Mouse (Mus musculus) intestine, postnatal 0 days (tissue): Measurements from ENCODE around the gene Gmeb2. TPM values are rescaled to one million over a fixed set of nuclear protein-coding genes. Genes with fewer than 3 reads are reported as not detected.

ENCODE experiments used
- ATAC-seq: fragments of 200-750 bp; cut with Nextera tagmentation; 2 replicates; pipeline ENCODE4 v1.8.0; 2017; ENCODE audit warnings: mild to moderate bottlenecking, moderate TSS enrichment, moderate library complexity
- H3K27ac ChIP-seq: fragments of 300-500 bp; sonication (generic); 2 replicates; pipeline ENCODE4 v1.5.1; 2014; ENCODE audit warnings: mild to moderate bottlenecking, low read depth, low read length, moderate library complexity
- H3K27me3 ChIP-seq: fragments of 300-500 bp; sonication (generic); replicated peaks from 2 replicates; pipeline ENCODE4 v1.6.1; 2014; ENCODE audit warnings: low read length, mixed read lengths; ENCODE audit not compliant: control insufficient read depth, insufficient read depth
- H3K36me3 ChIP-seq: fragments of 300-500 bp; sonication (generic); 2 replicates; pipeline ENCODE4 v1.6.1; 2014; ENCODE audit warnings: mild to moderate bottlenecking, moderate library complexity; ENCODE audit not compliant: control insufficient read depth, insufficient read depth
- H3K4me1 ChIP-seq: fragments of 300-500 bp; sonication (generic); replicated peaks from 2 replicates; pipeline ENCODE4 v1.6.1; 2014; ENCODE audit warnings: antibody characterized with exemption, low read length, mixed read lengths; ENCODE audit not compliant: control insufficient read depth, insufficient read depth
- H3K4me2 ChIP-seq: fragments of 300-500 bp; sonication (generic); replicated peaks from 2 replicates; pipeline ENCODE4 v1.6.1; 2014; ENCODE audit warnings: low read depth, mild to moderate bottlenecking, moderate library complexity
- H3K4me3 ChIP-seq: fragments of 300-500 bp; sonication (generic); 2 replicates; pipeline ENCODE4 v1.5.1; 2014; ENCODE audit warnings: low read depth, low read length
- H3K9ac ChIP-seq: fragments of 300-500 bp; sonication (generic); 2 replicates; pipeline ENCODE4 v1.6.1; 2014; ENCODE audit warnings: mild to moderate bottlenecking, low read depth, low read length
- H3K9me3 ChIP-seq: fragments of 300-500 bp; sonication (generic); 2 replicates; pipeline ENCODE4 v1.6.1; 2016; ENCODE audit warnings: mixed run types; ENCODE audit not compliant: control insufficient read depth
- CTCF ChIP-seq: sonication (generic); IDR thresholded peaks from 2 replicates; pipeline ENCODE4 v1.5.1; 2016; ENCODE audit warnings: low read depth, mild to moderate bottlenecking, control low read depth, antibody characterized with exemption, moderate library complexity
- WGBS: fragments of 180-500 bp; shearing (Covaris S2); extraction: QIAGEN DNeasy Blood & Tissue Kit; methylation state at CpG from one replicate; pipeline ENCODE4 v1.1.7; 2014; 5-methylcytosine and 5-hydroxymethylcytosine counted together
- polyA plus RNA-seq: library from polyadenylated mRNA; unstranded; fragments of >200 nt; fragmentation: Nextera tagmentation; extraction: Ambion mirVana; gene quantifications from 2 replicates; pipeline ENCODE4 v1.2.1, GENCODE M21; 2015

Gmeb2 gene
- polyA plus RNA-seq, 1 experiment from 2014 or later = 5.4 TPM

GRCm38 (mm10) chr2:181319248-181320102 lies 31.6 kb upstream of the Gmeb2 start, which contains the start of gene Rtel1:
Gene Rtel1, plus strand, starts transcription at chr2:181319739.
- Histone ChIP-seq H3K27me3 (peaks cover 7% of the 10 kb centered on the region), H3K9ac (0 out of 2 replicates have a peak within 1 kb of the TSS, but pooled peaks have one; percentile 19), H3K4me2 (peak within 1 kb of the TSS; percentile 71), H3K9me3 (no peaks in the 10 kb centered on the region), H3K4me3 (peak within 1 kb of the TSS; percentile 47), H3K4me1 (0 out of 2 replicates have a peak, but pooled peaks cover 3% of the 10 kb centered on the region), H3K36me3 (peaks cover 22% of the 10 kb centered on the region; the same call in 1 of the 2 replicates), H3K27ac (peak within 1 kb of the TSS; percentile 43; the same call in 1 of the 2 replicates)
- TF ChIP-seq CTCF = peak; percentile 20; the same call in 1 of the 2 replicates
- ATAC-seq = peak; percentile 91
- 6% methylated on average over 40 of the region's 40 CpGs for WGBS

- Histone ChIP-seq H3K27me3 (peaks cover 29% of the 10 kb centered on the region), H3K9ac (no peak within 1 kb of the TSS), H3K27ac (no peak within 1 kb of the TSS), H3K9me3 (no peaks in the 10 kb centered on the region), H3K4me2 (peak within 1 kb of the TSS; percentile 35; the same call in 1 of the 2 replicates), H3K4me1 (no peaks in the 10 kb centered on the region), H3K36me3 (no peaks in the 10 kb centered on the region), H3K4me3 (no peak within 1 kb of the TSS; the same call in 1 of the 2 replicates)
- WGBS = 4% methylated on average over 23 of the region's 23 CpGs
- ATAC-seq = peak; percentile 38
- TF ChIP-seq CTCF = no peak
Measured at GRCm38 (mm10) chr2:181314080-181314810, 26.4 kb upstream of the Gmeb2 start, which contains the start of gene Stmn3. Gene Stmn3, minus strand, starts transcription at chr2:181314500.

- WGBS = 4% methylated on average over 35 of the region's 35 CpGs
- Histone ChIP-seq H3K27me3 (peaks cover 29% of the 10 kb centered on the region), H3K9me3 (no peaks in the 10 kb centered on the region), H3K4me1 (no peaks in the 10 kb centered on the region), H3K27ac (no peak overlapping the region), H3K4me2 (peak overlapping the region; percentile 35; the same call in 1 of the 2 replicates), H3K4me3 (no peak overlapping the region; the same call in 1 of the 2 replicates), H3K36me3 (no peaks in the 10 kb centered on the region), H3K9ac (no peak overlapping the region)
- peak; percentile 47 for ATAC-seq
- no peak for TF ChIP-seq CTCF
Measured at GRCm38 (mm10) chr2:181313344-181314079, 25.7 kb upstream of the Gmeb2 start.

- 14% methylated on average over 5 of the region's 5 CpGs for WGBS
- no peak for ATAC-seq
- Histone ChIP-seq H3K36me3 (no peaks in the 10 kb centered on the region), H3K4me3 (no peak overlapping the region), H3K9me3 (no peaks in the 10 kb centered on the region), H3K27me3 (peaks cover 29% of the 10 kb centered on the region), H3K9ac (no peak overlapping the region), H3K27ac (no peak overlapping the region), H3K4me2 (no peak overlapping the region), H3K4me1 (no peaks in the 10 kb centered on the region)
- no peak for TF ChIP-seq CTCF
Measured at GRCm38 (mm10) chr2:181313006-181313343, 25.1 kb upstream of the Gmeb2 start.

GRCm38 (mm10) chr2:181312435-181312834 lies 24.6 kb upstream of the Gmeb2 start:
- Histone ChIP-seq H3K9me3 (no peaks in the 10 kb centered on the region), H3K4me1 (no peaks in the 10 kb centered on the region), H3K4me2 (no peak overlapping the region), H3K27ac (no peak overlapping the region), H3K4me3 (no peak overlapping the region), H3K36me3 (no peaks in the 10 kb centered on the region), H3K9ac (no peak overlapping the region), H3K27me3 (peaks cover 29% of the 10 kb centered on the region)
- TF ChIP-seq CTCF = no peak
- ATAC-seq = no peak
- WGBS = 71% methylated on average over 3 of the region's 3 CpGs
